Mouse (Mus musculus) adrenal gland, postnatal 14 days (tissue): ENCODE measurements around the gene Gstp2. TPM values are rescaled to one million over a fixed set of nuclear protein-coding genes. Genes with fewer than 3 reads are reported as not detected.

Experiments used
- DNase-seq: peaks from one replicate; pipeline ENCODE4 v3.0.0; 2021; ENCODE audit warnings: mixed read lengths
- long read RNA-seq, 2 experiments: library from polyadenylated mRNA; stranded (forward); transcript quantifications; one replicate each; pipeline ENCODE4 v2.0.0; 2021
- total RNA-seq: library from RNA; stranded (reverse); gene quantifications from 2 replicates; pipeline ENCODE4 v1.2.3, GENCODE M21; 2021

The Gstp2 gene
- 62.4 and 76.7 TPM in 2 replicates for total RNA-seq
- long read RNA-seq, experiment 1, transcript Gstp2-201 (7 exons, 797 nt) = major isoform, 9 of 10 reads
- long read RNA-seq, experiment 1, partial matches to known transcripts = 0 of 10 reads
- long read RNA-seq, experiment 1, other reads (novel, unspliced or antisense) = 1 of 10 reads
- long read RNA-seq, experiment 2, transcript Gstp2-201 (7 exons, 797 nt) = major isoform, 10 of 11 reads
- long read RNA-seq, experiment 2, partial matches to known transcripts = 0 of 11 reads
- long read RNA-seq, experiment 2, other reads (novel, unspliced or antisense) = 1 of 11 reads

DNA sequence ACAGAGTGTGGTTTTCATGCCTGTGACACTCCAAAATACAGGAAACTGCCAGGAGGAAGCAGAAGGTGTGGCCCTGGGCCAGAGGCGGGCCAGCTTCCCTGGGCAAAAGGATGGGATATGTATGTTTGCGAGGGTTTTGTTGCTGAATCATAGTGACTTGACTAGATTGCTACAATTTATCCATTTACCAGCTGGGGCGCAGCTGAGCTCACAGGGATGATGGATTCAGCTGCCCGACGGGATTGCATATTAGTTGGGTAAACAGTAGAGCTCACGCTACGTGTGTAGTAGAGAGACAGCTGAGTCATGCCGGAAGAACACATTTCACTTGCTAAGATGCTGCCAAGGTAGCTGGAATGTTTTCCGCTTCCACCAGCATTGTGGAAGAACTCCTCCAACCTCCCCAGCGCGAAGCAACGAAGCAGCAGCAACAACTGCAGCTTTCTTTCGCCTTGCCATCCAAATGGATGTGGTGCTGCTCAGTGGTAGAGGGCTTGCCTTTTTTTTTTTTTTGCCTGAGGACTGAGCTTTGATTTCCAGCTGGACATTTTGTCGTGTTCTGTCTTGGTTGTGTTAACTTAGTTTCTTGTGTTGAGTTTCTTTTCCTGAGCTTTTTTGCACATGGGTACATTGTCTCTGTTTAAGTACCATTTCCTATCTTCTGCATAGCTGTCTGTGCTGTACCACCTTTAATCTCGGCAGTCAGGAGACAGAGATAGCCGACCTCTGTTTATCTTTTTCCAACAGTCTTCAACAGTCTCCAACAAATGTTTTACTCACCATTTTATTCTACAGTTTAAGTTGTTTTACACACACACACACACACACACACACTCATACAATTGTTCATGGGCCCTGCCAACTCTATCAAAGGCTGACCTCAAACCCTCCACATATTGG, at the start of gene Gstp2:
Gstp2 (minus strand) TSS at position 58 of the 900 bp plus-strand sequence.
- DNase-seq = peak; percentile 88

DNA sequence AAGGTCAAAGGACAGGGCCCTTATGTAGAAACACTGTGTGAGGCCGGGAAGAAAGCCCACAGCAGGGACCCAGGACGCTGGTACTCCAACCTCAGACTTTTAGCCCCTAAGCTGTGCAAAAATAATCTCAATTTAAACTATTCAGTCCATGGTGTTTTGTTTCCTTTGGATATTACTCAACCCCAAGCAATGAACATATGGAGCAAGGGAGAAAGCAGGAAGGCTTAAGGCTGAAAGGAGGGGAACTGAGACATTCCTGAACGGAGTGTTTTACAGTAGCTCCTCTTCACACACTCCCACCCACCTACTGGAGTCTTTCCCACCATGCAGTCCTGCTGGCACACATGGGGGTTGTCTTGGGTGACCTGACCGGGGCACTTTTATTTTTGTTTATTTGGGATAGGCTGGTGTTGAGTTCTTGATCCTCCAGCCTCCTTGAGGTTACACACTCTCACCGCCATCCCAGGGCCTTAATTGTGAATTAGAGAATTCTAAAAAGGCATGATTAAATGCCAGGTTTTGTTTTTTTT, 49.0 kb upstream of the Gstp2 start:
- no peak for DNase-seq

DNA sequence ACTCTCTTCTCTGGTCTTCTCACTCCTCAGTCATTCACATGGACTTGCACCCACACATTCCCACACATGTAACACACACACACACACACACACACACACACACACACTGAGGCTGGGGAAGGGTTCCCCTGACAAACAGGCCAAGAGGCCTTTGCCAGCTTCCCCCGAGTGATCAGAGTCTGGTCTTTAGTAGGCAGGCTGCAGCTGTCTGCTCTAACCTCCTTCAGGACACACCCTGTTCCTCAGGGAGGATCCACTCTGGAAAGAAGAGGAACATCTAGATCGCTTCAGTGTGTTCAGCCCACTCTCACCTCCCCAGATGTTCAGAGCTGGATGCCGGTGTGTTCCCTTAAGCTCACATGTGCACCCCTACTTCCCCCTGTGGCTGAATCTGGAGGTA, 48.5 kb upstream of the Gstp2 start:
- no peak for DNase-seq

DNA sequence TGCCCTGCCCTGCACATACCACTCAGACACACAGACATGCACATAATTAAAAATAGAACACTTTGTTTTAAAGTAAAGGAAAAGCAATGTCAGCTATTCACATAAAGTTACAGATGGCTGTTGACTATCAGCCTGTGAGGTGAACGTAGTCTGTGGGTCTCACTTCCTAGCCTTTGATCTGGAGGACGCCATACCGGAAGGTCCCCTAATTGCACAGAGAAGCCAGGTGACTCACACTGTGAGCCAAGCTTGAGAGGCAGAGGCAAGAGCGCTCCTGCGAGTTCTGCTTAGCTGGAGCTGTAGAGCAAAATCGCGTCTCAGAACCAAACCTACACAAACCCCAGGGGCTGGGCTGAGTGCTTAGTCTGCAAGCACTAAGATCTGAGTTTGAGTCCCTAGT, 47.9 kb upstream of the Gstp2 start:
- DNase-seq = no peak

GRCm38 (mm10) chr19:4092750-4093149, 46.9 kb upstream of the Gstp2 start:
- no peak for DNase-seq

DNA sequence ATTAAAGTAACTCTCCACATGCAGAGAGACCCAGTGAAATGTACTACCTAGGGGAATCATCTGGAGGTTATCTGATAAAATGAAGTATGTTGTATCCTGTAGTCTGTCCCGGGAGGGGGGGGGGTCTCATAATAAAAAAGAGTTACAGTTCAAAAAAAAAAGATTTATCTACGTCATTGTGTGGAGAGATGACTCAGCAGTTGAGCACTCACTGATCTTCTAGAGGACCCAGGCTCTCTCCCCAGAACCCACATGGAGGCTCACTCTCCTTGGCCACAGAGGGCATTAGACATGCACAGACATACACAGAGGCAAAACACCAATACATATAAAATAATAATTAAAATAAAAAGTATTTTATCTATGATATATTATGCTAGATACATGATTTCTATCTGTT, 45.6 kb upstream of the Gstp2 start:
- no peak for DNase-seq

- no peak for DNase-seq
These were observed 44.6 kb upstream of the Gstp2 start for GRCm38 (mm10) chr19:4090446-4090845.

DNA sequence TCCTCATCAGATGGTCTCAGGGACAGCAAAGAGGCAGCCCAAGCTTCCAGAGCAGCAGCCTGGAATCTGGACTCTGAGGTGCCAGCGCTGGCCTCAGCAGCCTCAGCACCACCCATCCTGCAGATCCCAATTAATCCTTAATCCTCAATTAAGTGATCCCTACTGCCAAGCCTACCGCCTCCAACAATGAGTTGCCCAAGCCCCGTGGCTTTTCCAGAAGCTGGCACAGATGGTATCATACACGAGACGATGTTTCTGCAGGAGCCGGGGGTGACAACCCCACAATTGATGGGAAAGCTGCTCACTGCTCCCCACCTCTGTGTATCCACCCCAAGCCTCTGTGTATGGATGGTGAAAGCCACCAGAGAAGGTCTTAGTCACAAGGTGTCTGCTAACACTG, 43.3 kb upstream of the Gstp2 start:
- DNase-seq = no peak

DNA sequence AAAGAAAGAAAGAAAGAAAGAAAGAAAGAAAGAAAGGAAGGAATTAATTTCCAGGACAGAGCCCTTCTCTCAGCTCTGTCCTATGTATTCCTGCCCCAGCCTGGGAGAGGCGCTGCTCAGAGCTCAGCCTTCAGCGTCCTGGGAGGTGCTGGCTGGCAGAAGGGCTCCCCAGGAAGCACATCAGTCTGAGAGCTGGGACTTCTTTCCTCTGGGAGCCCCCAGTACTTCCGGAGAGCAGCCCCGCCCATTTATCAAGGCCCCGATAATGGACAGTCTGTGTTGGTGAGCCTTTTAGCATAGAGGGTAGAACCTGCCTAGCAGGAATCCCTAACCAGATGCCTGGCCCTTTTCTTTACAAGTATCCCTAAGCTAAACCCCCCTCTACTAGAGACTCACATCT, 42.3 kb upstream of the Gstp2 start:
- peak; percentile 4 for DNase-seq

DNA sequence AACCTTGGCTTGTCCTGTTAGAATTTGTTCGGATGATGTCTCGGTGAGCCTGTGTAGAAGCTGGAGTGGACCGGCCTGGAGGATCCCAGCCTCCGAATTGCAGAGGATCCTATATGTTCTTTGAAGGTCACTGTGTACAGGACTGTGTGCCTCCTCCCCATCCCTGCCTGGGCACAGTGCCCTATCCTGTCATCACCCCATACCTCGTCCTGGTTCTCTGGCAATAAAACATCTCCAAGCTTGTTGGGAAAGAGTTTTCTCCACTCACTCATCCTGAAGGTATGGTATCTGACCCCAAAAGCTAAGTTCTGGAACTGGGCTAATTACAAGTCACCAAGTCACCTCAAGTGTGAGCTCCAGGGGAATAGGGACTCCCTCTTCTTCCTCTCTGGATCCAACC, 41.3 kb upstream of the Gstp2 start:
- DNase-seq = peak; percentile 5

- DNase-seq = peak; percentile 2
These were observed 40.3 kb upstream of the Gstp2 start for GRCm38 (mm10) chr19:4086156-4086555.

- peak; percentile 56 for DNase-seq
These were observed 39.2 kb upstream of the Gstp2 start for GRCm38 (mm10) chr19:4084984-4085383.

DNA sequence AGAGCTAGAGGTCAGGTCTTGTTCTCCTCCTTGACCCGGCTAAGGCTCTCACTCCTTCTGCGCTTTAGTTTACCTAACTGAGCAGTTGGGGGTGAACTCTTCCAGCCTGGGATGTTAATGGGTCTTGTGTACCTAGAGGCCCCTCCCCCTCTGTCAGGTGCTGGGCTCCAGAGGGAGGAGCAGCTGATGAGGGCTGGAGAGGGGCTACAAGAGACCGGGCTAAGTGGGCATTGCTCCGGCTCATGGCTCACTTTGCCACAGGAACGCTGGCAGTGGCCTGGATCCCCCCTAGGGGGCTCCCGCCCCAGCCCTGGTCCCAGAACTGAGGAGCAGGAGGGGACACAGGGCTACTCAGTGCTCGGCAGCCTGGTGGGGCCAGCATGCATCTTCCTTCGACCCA, 38.0 kb upstream of the Gstp2 start:
- DNase-seq = no peak

GRCm38 (mm10) chr19:4083316-4083715, 37.5 kb upstream of the Gstp2 start:
- peak; percentile 2 for DNase-seq

- peak; percentile 1 for DNase-seq
These were observed 36.6 kb upstream of the Gstp2 start for GRCm38 (mm10) chr19:4082219-4082965.

DNA sequence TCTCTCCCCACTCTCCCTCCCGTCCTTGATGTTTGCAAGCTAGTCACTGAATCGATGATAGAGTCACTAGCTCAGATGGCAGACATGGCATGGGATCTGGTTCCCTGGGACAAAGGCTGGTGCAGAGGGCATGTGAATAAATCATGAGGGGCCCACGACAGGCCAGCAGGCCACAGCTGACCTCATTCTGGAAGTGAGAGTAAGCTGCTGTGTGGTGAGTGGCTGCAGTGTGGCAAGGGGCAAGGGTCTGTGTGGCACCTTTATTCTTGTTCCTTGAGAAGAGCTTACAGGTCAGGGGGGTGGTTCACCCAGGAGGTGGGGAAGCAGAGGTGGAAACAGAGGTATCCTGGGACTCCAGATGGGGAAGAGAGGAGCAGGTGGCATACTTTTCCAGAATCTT, 35.6 kb upstream of the Gstp2 start, which contains the start of gene Cabp2:
Cabp2 (plus strand) TSS at position 185 of the 400 bp plus-strand sequence.
- DNase-seq = peak; percentile 5

DNA sequence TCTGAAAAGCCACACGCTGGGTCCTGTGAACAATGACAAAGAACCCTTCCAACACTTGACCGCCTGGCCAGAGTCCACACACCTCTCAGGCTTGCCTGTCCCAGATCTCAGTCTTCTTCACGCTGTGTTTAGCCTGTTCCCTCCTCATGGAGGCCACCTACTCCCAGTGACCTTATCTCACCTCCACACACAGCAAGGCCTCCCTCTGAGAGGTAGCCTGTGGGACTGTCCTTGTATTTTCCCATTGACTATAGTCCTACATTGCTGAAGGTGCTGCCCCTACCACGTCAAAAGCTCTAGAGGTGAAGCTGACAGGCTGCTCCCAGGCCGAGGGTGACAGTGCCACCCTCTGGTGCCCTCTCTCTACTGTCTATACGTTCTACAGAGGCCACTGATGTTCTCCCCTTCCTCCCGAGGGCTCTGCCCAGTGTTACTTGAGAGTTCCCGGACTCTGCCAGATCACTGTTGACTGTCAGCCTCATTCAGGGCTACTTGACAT, 34.7 kb upstream of the Gstp2 start:
- peak; percentile 7 for DNase-seq

GRCm38 (mm10) chr19:4079594-4079993, 33.8 kb upstream of the Gstp2 start:
- peak; percentile 10 for DNase-seq

- no peak for DNase-seq
These were observed 29.7 kb upstream of the Gstp2 start for GRCm38 (mm10) chr19:4075531-4075930.

DNA sequence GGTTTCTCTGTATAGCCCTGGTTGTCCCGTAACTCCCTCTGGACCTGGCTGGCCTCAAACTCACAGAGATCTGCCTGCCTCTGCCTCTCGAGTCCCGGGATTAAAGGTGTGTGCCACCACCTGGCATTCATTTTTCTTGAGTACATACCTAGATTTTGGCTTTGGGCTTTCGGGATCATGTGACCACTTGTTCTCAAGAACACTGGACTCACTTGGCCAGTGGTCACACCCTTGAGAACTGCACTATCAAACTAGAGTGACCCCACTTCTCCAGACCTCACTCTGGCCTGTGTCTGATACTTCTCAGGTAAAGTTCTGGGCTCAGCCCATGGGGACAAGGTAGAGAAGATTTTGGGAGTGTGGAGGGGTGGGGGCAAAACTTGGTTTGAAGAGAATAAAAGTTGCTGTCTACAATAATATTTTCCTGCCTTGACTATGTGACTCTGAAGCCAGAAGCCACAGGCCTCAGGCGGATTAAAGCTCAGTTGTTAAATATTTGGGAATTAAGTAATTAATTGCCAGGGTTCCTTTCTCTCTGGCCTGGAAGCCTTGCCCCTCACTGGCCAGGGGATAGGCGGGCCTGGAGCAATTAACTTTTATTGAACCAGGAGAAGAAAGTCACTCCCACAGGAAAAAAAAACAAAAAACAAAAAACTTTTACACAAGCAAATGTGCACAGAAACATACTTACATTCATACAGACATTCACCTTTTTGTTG, 27.0 kb upstream of the Gstp2 start:
- DNase-seq = peak; percentile 0

DNA sequence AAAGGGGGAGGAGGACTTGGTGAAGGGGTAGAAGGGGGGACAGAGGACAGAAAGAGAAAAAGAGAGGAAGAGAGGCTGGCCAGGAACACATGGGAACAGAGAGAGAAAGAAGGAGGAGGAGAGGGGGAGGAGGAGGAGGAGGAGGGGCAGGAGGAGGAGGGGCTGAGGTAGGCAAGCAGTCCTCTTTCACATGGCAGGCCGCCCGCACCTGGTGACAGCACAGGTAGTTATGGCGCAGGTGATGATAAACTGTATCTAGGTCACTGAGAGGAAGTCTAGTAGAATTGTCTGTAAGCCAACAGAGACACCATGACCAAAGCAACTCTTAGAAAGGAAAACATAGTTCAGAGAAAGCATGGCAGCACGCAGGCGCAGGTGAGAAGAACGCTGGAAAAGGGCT, 25.6 kb upstream of the Gstp2 start:
- peak; percentile 0 for DNase-seq

GRCm38 (mm10) chr19:4070756-4071155, 24.9 kb upstream of the Gstp2 start:
- no peak for DNase-seq
